Mouse (Mus musculus) lung, postnatal 36 days (tissue): Measurements from ENCODE around the gene Esrrg.

Experiments used
- DNase-seq: peaks from one replicate; pipeline ENCODE4 v3.0.0; 2022; ENCODE audit warnings: mixed read lengths

Gene Esrrg

GRCm38 (mm10) chr1:188164251-188164650 is 555.7 kb downstream of the Esrrg start:
- no peak for DNase-seq

- no peak for DNase-seq
These were observed 565.3 kb downstream of the Esrrg start for GRCm38 (mm10) chr1:188173859-188174258.

DNA sequence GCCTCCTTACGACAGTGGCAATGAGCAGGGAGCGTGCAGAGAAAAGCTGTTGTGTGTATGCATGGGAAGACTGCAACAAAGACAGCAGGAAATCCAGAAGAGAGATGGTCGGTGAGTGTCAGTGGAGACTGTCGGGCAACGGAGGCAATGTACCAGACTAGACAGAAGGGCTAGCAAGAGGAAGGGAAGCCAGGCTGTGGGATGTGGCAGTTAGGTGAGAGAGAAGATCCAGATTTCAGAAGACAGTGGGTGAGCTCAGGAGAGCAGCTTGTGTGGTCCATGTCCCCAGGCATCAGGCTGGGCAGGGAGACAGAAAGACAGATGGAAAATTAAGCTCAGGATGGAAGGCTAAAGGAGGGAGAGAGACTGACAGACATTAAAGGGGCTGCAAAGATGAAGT is 574.4 kb downstream of the Esrrg start:
- DNase-seq, result no peak

GRCm38 (mm10) chr1:188186440-188187117 is 578.0 kb downstream of the Esrrg start:
- no peak for DNase-seq

GRCm38 (mm10) chr1:188192971-188193370 is 584.4 kb downstream of the Esrrg start:
- no peak for DNase-seq

DNA sequence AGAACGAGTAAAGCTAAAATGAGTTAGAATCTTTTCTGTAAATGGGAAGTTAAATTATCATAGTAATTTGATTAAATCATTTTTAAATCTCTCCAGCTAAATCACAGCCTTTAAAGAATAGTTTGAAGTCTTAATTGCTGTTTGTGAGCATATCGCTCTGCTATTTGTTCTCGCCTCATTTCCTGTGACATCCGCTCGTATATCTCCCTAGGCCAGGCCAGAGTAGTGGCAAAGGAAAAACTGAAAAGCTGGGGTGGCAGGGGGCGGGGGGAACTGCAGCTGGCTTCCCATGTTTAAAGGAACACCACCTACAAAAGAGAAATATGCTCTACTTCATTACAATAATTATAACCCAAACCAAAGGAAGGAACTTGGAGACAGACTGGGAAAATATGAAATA is 598.8 kb downstream of the Esrrg start:
- no peak for DNase-seq

DNA sequence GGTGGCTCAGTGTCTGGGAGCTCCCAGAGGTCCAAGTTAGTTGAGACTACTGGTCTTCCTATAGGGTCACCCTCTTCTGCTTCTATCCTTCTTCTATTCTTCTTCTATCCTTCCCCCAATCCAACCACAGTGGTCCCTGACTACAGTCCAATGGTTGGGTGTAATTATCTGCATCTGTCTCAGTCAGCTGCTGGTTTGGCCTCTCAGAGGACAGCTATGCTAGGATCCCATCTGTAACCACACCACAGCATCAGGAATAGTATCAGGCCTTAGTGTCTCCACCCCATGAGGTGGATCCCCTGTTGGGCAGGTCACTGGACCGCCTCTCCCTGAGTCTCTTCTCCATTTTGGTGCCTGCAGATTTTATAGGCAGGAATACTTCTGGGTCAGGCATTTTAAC is 600.4 kb downstream of the Esrrg start:
- DNase-seq, result no peak

DNA sequence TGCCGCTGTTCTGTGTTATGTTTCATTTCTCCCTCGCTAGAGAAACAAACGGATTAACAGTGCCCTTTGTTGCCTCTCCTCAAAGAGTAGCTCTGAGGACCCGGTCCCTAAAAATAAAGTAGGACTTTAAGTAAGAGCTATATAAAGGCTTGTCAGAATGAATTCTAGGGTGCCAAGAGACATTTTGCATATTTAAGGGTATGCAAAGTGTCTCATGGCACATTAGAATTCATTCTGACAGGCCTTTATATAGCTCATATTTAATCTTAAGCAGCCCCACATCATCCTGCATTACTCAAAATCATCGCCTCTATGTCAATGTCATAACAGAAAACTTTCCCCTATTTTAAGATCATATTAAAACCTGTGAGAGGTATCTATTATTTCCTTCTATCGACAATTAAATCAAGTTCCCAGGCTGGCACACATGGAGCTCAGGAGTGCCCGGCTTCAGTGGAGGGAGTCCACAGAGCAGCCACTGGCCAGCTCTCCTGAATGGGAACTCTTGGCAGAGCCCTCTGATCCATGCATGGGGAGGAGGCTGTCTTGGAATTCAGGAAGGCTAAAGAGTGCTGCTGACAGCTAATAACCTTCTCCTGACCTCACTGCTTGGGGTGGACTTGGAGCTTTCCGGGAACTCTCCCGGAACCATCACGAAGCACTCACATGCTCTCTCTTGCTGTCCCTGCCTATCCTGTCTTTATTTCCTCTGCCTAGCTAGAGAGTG is 606.5 kb downstream of the Esrrg start:
- DNase-seq, result no peak

GRCm38 (mm10) chr1:188221226-188221792 is 612.7 kb downstream of the Esrrg start:
- no peak for DNase-seq

GRCm38 (mm10) chr1:188233036-188233724 is 624.6 kb downstream of the Esrrg start:
- DNase-seq, result no peak

DNA sequence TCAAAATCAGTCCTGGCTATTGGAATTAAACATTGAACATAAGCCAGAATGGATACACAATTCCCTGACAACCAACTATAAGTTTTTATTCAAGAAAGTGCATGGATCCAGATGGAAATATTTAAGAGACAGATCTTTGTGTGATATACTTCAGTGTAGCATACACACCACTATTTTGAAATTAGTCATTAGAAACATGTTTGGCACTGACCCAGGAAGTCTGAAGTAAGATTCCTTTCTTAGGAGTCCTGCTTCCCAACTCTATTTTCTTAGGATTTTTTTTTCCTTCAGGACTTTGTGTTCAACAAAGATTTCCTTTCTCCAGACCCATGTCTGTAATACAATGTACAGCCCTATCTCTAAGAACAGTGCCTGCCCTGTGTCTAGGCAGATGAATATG is 630.0 kb downstream of the Esrrg start:
- no peak for DNase-seq

- DNase-seq, result no peak
These were observed 633.2 kb downstream of the Esrrg start for GRCm38 (mm10) chr1:188241766-188242165.

DNA sequence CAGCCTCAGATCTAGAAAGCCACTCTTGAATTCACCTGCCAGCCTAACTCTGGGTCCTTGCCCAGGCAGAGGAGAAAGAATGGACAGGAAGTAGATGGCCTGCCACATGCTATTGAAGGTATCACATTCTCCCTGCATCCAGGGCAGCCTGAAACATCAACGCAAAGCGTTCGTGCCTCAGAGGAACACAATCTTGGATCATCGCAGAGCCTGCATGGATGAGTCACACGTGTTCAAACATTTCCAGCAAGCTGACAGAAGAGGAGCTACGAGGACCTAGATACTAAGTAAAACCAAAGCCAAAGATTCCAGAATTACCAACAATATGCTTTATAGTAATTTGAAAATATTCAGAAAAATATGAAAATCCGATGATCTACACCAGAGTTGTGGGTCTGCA is 648.9 kb downstream of the Esrrg start:
- no peak for DNase-seq

DNA sequence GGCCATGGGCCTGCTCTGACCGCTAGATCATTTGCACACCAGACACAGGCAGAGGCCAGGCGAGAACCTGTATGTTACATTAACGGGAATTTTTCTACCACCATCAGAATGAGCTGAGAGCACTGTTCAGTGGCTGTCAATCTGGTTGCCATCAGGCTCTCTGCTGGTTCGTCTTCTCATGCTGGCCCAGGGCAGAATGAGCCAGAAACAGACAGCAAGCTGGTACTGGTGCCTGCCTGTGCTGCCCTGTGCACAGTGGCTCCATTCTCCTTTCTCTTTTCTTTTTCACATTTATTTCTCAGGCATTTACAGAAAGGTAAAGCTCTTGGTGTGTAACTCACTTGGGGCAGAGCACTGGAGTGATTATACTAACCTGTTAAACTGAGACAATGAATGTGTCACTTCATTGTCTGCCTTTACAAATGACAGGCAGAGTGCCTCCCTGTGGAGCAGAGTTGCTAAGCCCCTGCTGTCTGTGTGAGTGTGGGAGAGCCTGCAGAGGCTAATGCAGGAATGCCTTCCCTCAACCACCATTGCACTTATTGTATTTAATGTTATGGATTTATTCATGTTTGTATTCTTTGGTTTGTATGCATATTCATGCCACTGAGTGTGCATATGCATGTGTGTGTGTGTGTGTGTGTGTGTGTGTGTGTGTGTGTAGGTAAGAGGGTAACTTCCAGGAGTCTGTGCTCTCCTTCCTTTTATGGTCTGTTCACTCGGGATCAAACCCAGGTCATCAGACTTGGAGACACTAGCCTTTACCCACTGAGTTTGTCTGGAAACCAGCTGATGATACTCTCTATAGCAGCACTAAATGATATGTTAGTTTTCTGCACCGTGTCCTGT is 651.9 kb downstream of the Esrrg start:
- no peak for DNase-seq

DNA sequence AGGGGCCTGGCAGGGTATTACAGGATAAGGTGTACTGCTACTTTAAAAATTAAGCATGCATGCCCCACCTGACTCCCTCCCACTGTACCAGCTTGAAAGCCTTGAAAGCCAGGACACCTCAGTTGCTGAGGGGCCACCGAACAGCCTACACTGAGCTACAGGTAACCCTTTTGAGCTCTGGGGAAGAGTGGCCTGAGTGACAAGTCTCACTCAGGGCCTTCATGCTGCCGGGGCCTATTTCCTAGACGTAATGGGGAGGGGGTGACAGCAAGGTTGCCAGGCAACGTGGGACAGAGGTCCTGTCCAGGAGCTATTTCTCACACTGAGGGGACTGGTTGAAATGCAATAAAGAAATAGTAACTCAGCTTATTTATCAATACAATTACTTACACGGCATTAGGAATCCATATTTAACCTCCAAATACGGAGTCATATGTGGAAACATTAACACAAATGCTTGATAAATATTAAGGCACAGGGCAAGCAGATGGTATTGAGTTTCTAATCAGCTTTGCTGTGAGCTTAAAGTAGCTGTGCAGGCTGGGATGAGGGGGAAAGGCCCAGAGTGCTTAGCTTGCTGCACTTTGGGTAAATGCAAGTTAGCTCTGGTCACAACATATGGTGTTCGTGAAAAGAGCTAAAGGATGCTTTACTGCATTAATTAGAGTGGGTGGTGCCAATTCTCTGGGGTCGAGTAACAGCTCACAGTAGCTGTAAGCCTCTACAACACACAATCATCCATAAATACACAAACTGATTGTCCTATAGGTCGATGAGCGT is 653.5 kb downstream of the Esrrg start, which contains the start of gene Ush2a:
TSS of gene Ush2a (plus strand) at position 121 of the 780 bp plus-strand sequence.
- DNase-seq, result no peak
